Mouse (Mus musculus) thymus, adult 2 months (tissue): Measurements from ENCODE around the gene Gm36210.

ENCODE experiments used
- CTCF ChIP-seq: fragments of 200-500 bp; IDR thresholded peaks from 2 replicates; pipeline ENCODE4 v1.5.1; 2012; ENCODE audit warnings: mild to moderate bottlenecking, control low read depth, low read length, moderate library complexity, borderline replicate concordance; ENCODE audit not compliant: control insufficient read depth, poor library complexity, insufficient read depth; ENCODE audit errors: extremely low read depth
- POLR2A ChIP-seq: fragments of 200-500 bp; IDR thresholded peaks from 2 replicates; pipeline ENCODE4 v1.6.1; 2012; ENCODE audit warnings: mild to moderate bottlenecking, low read length, control low read depth, moderate library complexity; ENCODE audit not compliant: control insufficient read depth, poor library complexity, insufficient read depth; ENCODE audit errors: extremely low read depth

DNA sequence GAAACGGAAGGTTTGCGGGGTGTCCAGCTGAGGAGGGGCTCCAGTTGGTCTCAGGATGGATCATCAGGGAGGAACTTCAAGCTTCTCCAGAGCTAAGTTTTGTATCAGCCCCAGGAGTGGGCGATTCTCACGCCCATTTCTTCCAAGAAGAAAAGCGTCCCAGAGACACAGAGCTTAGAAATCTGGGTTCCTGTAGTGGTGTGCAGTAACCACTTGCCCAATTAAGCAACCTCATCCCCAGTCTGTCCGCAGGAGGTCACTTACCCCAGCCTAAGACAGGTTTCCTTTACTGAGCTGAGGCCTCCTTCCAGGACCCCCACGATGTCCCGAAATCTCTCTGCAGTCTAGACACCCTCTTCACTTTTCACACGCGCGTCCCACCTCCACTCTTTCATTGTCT, 29.1 kb downstream of the Gm36210 start:
- TF ChIP-seq POLR2A (no peak; the same call in 1 of the 2 replicates), CTCF (no peak)
